Mouse (Mus musculus): ENCODE data around the gene Glrx2.

Glrx2 gene

GRCm38 (mm10) chr1:143745871-143746270 lies 29.7 kb downstream of the Glrx2 start:
- no peak for DNase-seq

- no peak for DNase-seq
Observed at GRCm38 (mm10) chr1:143762159-143762558, 46.0 kb downstream of the Glrx2 start.

- DNase-seq: peak; percentile 6
Observed at GRCm38 (mm10) chr1:143764443-143764842, 48.3 kb downstream of the Glrx2 start.

DNA sequence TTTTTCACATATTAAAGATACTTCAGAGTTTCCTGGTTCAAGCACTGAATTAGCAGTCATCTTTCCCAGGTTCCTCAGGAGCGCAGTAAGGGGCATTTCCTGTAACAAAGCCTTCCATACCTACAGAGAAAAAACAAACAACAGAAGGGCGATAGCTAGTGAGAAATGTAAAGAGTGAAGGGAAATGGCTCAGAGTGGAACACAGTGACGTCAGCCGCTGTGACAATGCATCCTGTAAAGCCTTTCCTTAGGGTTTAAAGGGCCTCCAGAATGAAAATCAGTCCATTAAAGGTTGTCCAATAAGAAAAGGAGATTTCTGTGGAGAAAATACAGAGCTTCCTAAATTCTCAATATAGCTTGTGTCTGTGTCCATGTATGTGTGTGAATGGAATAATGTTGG lies 49.7 kb downstream of the Glrx2 start:
- DNase-seq: no peak

DNA sequence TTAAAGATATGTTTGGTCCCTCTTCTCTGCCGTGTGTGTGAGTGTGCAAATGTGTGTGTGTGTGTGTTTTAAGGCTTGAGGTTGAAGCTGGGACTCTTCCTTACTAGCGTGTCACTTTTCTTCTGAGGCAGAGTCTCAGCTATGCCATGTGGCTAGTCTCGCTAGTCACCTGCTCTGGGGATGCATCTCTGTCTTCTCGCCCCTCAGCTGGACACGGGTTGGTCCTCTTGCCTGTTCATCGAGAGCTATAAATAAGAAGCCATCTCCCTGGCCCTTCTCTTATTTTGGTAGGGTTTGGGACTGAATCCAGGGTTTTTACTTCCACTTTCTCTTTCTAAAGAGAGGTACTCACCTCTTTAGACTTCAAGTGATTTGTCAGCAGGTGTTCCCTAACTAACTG lies 50.1 kb downstream of the Glrx2 start:
- no peak for DNase-seq

DNA sequence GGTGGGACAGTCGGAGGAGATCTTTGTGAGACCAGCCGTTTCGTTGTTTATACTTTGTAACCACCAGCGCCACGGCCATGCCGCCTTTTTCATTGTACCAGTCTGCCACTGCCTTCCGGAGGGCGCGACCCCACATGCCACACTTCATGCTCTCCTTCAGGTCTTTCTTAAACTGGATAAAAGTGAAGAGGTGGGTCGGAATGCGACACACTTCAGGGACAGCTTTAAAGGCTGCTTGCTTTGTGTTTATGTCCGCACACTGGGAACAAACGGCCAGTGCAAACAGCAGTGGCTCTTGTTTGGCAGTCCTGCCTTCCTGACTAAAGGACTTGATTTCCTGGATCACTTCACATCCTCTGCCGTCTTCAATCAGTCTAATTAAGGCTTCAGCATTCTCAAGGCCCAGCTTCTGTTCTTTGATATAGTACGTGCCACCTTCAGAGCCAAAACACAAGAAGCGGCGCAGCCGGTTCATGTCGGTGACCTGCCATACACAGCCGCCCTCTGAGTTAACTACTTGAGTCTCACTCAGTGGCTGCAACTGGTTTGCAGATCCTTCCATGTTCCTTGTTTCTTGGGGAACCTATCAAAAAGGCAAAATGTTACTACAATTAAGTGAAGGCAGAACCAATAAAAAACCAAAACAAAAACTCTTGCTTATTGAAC lies 54.4 kb downstream of the Glrx2 start:
- DNase-seq: peak; percentile 49

DNA sequence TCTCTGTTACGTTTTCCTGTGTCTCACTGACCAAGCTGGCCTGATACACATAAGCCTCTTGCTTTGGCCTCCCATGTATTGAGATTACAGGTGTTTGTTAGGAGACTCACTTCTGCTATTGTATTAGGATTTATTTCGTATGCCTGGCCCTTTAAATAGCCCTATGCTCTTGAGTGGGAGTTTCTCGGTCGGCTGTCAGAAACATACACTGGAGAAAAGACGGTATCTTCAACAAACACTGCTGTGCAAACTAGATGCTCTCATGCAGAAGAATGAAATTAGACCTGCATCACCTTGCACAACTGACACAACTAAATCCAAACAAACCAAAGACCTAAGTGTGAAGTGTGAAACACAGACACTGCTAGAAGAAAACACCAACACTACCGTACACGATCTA lies 56.9 kb downstream of the Glrx2 start:
- DNase-seq: no peak

GRCm38 (mm10) chr1:143773909-143774308 lies 57.8 kb downstream of the Glrx2 start:
- no peak for DNase-seq

GRCm38 (mm10) chr1:143776446-143777411 lies 60.6 kb downstream of the Glrx2 start, which contains the start of the genes Trove2 and Uchl5:
TSS of gene Trove2 (minus strand) at chr1:143777068.
TSS of gene Uchl5 (plus strand) at chr1:143777272.
- DNase-seq: peak; percentile 99

DNA sequence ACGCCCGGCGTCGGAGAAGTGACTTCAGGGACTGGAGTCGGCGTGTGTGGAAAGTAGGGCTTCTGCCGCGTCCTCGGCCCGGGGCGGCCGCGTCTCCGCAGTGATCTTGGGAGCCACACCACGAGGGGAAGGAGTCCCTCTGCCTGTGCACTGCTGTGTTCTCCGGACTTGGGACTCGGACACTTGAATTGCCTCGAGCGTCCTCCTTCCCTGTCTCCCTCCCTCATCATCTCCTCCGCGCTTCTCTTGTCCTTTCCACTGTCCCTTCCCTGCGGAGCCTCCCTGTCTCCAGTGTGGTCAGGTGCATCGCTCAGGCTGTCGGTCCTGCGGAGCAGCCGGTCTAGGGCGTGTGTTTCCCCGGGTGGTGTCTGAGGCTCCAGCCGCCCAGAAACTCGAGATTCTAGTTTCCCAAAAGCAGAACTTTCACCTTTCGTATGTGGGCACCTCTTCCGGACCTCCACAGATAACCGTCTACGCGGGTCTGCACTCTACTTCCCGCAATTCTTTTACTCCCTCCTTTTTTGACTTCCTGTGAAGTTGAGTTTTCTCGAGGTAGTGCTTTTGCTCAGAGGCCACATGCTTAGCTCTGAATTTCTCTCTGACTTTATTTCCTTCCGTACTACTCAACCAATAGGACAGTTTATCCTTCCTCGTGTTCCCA lies 61.5 kb downstream of the Glrx2 start:
- DNase-seq: no peak

- DNase-seq: peak; percentile 40
Observed at GRCm38 (mm10) chr1:143788584-143789227, 72.6 kb downstream of the Glrx2 start.
